Mouse (Mus musculus): Measurements from ENCODE around the gene Tas2r109. TPM values are rescaled to one million over a fixed set of nuclear protein-coding genes. Genes with fewer than 3 reads are reported as not detected.
"Not testable (repeated sequence)": the region's sequence is repeated elsewhere in the genome, so short reads cannot be mapped to it uniquely, and the experiment has no call there.

The Tas2r109 gene
- not detected in 2 replicates for polyA plus RNA-seq (2014; fragmentation: Nextera tagmentation; extraction: Ambion mirVana)

DNA sequence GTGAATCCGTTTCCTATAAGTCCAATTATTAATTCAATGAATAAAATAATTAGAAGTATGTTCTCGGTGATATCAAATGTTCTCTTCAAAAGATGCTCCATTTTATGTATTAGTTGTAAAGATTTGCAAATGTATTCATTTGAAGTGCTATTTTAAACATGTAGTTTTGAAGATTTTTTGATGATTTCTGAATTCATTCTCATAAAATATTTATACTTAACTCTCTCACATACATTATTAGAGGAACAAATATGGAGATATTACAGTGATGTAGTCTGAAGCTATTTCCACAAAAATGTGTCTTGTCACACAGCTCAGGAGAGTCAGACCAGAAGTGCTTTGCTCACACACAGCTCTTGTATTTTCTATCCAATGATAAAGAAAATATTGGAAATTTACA, at the start of gene Tas2r109:
TSS of gene Tas2r109 (minus strand) at position 101 of the 400 bp plus-strand sequence.
- no peak for ATAC-seq (ENCODE audit: insufficient read depth, low FRiP score, low TSS enrichment)
- DNase-seq (ENCODE audit: low spot score) = no peak
- no peaks in the 10 kb centered on the region for H3K36me3 ChIP-seq (ENCODE audit: control insufficient read depth, insufficient read depth, low read length)
- no peak within 1 kb of the TSS for H3K27ac ChIP-seq (ENCODE audit: low read depth, low read length)
- 79% methylated on average over 2 of the region's 2 CpGs for WGBS
- no peak within 1 kb of the TSS for H3K4me2 ChIP-seq (ENCODE audit: low read depth)
- H3K4me3 ChIP-seq (ENCODE audit: low read depth, low read length) = no peak within 1 kb of the TSS
- no peak within 1 kb of the TSS for H3K9ac ChIP-seq (ENCODE audit: low read length)
- H3K9me3 ChIP-seq (ENCODE audit: control insufficient read depth, low read length) = no peaks in the 10 kb centered on the region
- no peaks in the 10 kb centered on the region for H3K27me3 ChIP-seq (ENCODE audit: control insufficient read depth, insufficient read depth, low read length)
- H3K4me1 ChIP-seq (ENCODE audit: control insufficient read depth, insufficient read depth, low read length) = no peaks in the 10 kb centered on the region

DNA sequence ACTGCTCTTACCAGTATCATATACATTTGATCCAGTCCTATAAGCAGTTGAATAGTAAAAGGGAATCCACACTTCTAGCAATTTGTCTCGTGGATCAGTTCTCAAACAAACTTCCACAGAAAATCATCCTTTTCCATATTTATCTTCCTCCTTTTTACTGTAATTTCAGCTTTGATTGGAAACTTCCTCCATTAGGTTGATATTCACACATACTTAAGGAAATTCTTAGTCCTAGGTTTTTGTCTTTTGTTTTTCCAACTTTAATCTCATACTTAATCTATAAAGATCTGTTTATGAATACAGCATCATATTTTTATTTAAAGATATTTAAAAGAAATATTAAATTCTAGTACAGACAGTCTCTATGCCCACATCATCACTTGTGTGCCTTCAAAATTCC, 22.9 kb downstream of the Tas2r109 start, which contains the start of gene Tas2r131:
TSS of gene Tas2r131 (minus strand) at position 101 of the 400 bp plus-strand sequence.
- WGBS = 74% methylated on average over 1 of the region's 1 CpGs
- no peak within 1 kb of the TSS for H3K27ac ChIP-seq (ENCODE audit: low read depth, low read length)
- H3K4me1 ChIP-seq (ENCODE audit: control insufficient read depth, insufficient read depth, low read length) = no peaks in the 10 kb centered on the region
- no peaks in the 10 kb centered on the region for H3K27me3 ChIP-seq (ENCODE audit: control insufficient read depth, insufficient read depth, low read length)
- no peak within 1 kb of the TSS for H3K4me2 ChIP-seq (ENCODE audit: low read depth)
- no peak within 1 kb of the TSS for H3K9ac ChIP-seq (ENCODE audit: low read length)
- ATAC-seq (ENCODE audit: insufficient read depth, low FRiP score, low TSS enrichment) (no peak), DNase-seq (ENCODE audit: low spot score) (no peak)
- H3K4me3 ChIP-seq (ENCODE audit: low read depth, low read length) = no peak within 1 kb of the TSS
- H3K36me3 ChIP-seq (ENCODE audit: control insufficient read depth, insufficient read depth, low read length) = no peaks in the 10 kb centered on the region
- H3K9me3 ChIP-seq (ENCODE audit: control insufficient read depth, low read length) = no peaks in the 10 kb centered on the region

DNA sequence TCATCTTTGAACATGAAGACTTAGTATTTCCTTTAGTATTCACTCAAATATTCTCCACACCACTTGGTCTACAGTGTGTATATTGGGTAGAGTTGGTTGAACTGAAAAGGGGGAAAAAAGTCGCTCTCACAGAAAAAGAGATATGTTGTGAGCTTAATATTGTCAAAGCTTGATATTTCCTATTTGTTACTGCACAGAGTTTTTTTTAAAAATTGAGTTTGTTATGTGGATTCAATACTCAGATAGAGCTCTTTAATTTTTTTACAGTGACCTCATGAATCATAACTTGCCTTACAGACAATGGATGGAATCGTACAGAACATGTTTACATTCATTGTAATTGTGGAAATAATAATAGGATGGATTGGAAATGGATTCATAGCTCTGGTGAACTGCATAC, 30.0 kb downstream of the Tas2r109 start, which contains the start of gene Tas2r129:
TSS of gene Tas2r129 (plus strand) at position 301 of the 400 bp plus-strand sequence.
- Histone ChIP-seq H3K9me3 (ENCODE audit: control insufficient read depth, low read length) (no peaks in the 10 kb centered on the region), H3K9ac (ENCODE audit: low read length) (no peak within 1 kb of the TSS), H3K27me3 (ENCODE audit: control insufficient read depth, insufficient read depth, low read length) (no peaks in the 10 kb centered on the region), H3K4me2 (ENCODE audit: low read depth) (no peak within 1 kb of the TSS), H3K27ac (ENCODE audit: low read depth, low read length) (no peak within 1 kb of the TSS), H3K4me3 (ENCODE audit: low read depth, low read length) (no peak within 1 kb of the TSS), H3K36me3 (ENCODE audit: control insufficient read depth, insufficient read depth, low read length) (no peaks in the 10 kb centered on the region), H3K4me1 (ENCODE audit: control insufficient read depth, insufficient read depth, low read length) (no peaks in the 10 kb centered on the region)
- ATAC-seq (ENCODE audit: insufficient read depth, low FRiP score, low TSS enrichment) (no peak), DNase-seq (ENCODE audit: low spot score) (no peak)
- 82% methylated on average over 2 of the region's 2 CpGs for WGBS

DNA sequence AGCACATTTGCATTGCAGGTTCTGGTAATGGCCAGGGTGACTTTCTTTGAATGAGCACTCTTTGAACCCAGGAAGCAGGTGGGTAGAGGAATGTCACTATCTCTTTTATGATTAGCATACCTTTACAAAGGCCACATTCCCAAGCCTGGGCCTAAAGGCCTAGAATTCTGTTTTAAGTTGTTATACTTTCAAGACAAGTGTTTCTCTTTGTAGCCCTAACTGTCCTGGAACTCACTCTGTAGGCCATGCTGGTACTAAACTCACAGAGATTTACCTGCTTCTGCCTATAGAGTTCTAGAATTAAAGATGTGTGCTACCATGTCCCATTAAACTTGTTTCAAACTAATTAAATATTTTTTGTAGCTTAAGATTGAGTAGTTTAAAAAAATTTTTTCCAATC, 39.4 kb downstream of the Tas2r109 start:
- not testable (repeated sequence) for H3K4me1 ChIP-seq (ENCODE audit: control insufficient read depth, insufficient read depth, low read length); ATAC-seq (ENCODE audit: insufficient read depth, low FRiP score, low TSS enrichment); H3K9me3 ChIP-seq (ENCODE audit: control insufficient read depth, low read length); H3K27ac ChIP-seq (ENCODE audit: low read depth, low read length); H3K27me3 ChIP-seq (ENCODE audit: control insufficient read depth, insufficient read depth, low read length); H3K9ac ChIP-seq (ENCODE audit: low read length); DNase-seq (ENCODE audit: low spot score); H3K36me3 ChIP-seq (ENCODE audit: control insufficient read depth, insufficient read depth, low read length); H3K4me3 ChIP-seq (ENCODE audit: low read depth, low read length); H3K4me2 ChIP-seq (ENCODE audit: low read depth)

Other genes starting within 250 kb of the Tas2r109 start
- gene Tas2r115, start 242.9 kb downstream of the Tas2r109 start, polyA plus RNA-seq (2014; fragmentation: Nextera tagmentation; extraction: Ambion mirVana) = not detected in 2 replicates
- gene Tas2r124, start 226.2 kb downstream of the Tas2r109 start, polyA plus RNA-seq (2014; fragmentation: Nextera tagmentation; extraction: Ambion mirVana) = not detected in 2 replicates
- not detected in 2 replicates for gene Tas2r102, start 218.8 kb downstream of the Tas2r109 start, polyA plus RNA-seq (2014; fragmentation: Nextera tagmentation; extraction: Ambion mirVana)
- not detected in 2 replicates for gene Tas2r136, start 202.8 kb downstream of the Tas2r109 start, polyA plus RNA-seq (2014; fragmentation: Nextera tagmentation; extraction: Ambion mirVana)
- gene Tas2r117, start 178.1 kb downstream of the Tas2r109 start, polyA plus RNA-seq (2014; fragmentation: Nextera tagmentation; extraction: Ambion mirVana) = not detected in 2 replicates
- gene Tas2r123, start 133.8 kb downstream of the Tas2r109 start, polyA plus RNA-seq (2014; fragmentation: Nextera tagmentation; extraction: Ambion mirVana) = not detected in 2 replicates
- not detected in 2 replicates for gene Tas2r116, start 125.5 kb downstream of the Tas2r109 start, polyA plus RNA-seq (2014; fragmentation: Nextera tagmentation; extraction: Ambion mirVana)
- gene Tas2r110, start 113.0 kb downstream of the Tas2r109 start, polyA plus RNA-seq (2014; fragmentation: Nextera tagmentation; extraction: Ambion mirVana) = not detected in 2 replicates
- gene Tas2r113, start 88.0 kb downstream of the Tas2r109 start, polyA plus RNA-seq (2014; fragmentation: Nextera tagmentation; extraction: Ambion mirVana) = not detected in 2 replicates
- gene Tas2r125, start 71.3 kb downstream of the Tas2r109 start, polyA plus RNA-seq (2014; fragmentation: Nextera tagmentation; extraction: Ambion mirVana) = not detected in 2 replicates
- gene Tas2r129, start 29.9 kb downstream of the Tas2r109 start, polyA plus RNA-seq (2014; fragmentation: Nextera tagmentation; extraction: Ambion mirVana) = not detected in 2 replicates
- not detected in 2 replicates for gene Tas2r131, start 23.0 kb downstream of the Tas2r109 start, polyA plus RNA-seq (2014; fragmentation: Nextera tagmentation; extraction: Ambion mirVana)
- gene Tas2r103, start 56.1 kb upstream of the Tas2r109 start, polyA plus RNA-seq (2014; fragmentation: Nextera tagmentation; extraction: Ambion mirVana) = not detected in 2 replicates
- not detected in 2 replicates for gene Tas2r140, start 74.9 kb upstream of the Tas2r109 start, polyA plus RNA-seq (2014; fragmentation: Nextera tagmentation; extraction: Ambion mirVana)
- 80.2 and 80.3 TPM in 2 replicates for gene Smim10l1, start 123.9 kb upstream of the Tas2r109 start, polyA plus RNA-seq (2014; fragmentation: Nextera tagmentation; extraction: Ambion mirVana)